Mouse (Mus musculus) kidney, postnatal 14 days (tissue): ENCODE results near the gene Nfia.

Experiments used
- DNase-seq: peaks from one replicate; pipeline ENCODE4 v3.0.0; 2022; ENCODE audit warnings: mixed read lengths

The Nfia gene

GRCm38 (mm10) chr4:97783073-97783879, 10.7 kb downstream of the Nfia start:
- DNase-seq: no peak

- DNase-seq: no peak
Observed at GRCm38 (mm10) chr4:97784236-97784635, 11.7 kb downstream of the Nfia start.

- DNase-seq: no peak
Observed at GRCm38 (mm10) chr4:97785547-97786271, 13.2 kb downstream of the Nfia start.

- no peak for DNase-seq
Observed at GRCm38 (mm10) chr4:97786571-97786970, 14.0 kb downstream of the Nfia start.

GRCm38 (mm10) chr4:97787515-97787914, 15.0 kb downstream of the Nfia start:
- no peak for DNase-seq

GRCm38 (mm10) chr4:97788537-97788936, 16.0 kb downstream of the Nfia start:
- DNase-seq: no peak

GRCm38 (mm10) chr4:97793931-97794330, 21.4 kb downstream of the Nfia start:
- no peak for DNase-seq

- no peak for DNase-seq
Observed at GRCm38 (mm10) chr4:97794865-97795264, 22.3 kb downstream of the Nfia start.

GRCm38 (mm10) chr4:97795957-97796356, 23.4 kb downstream of the Nfia start:
- no peak for DNase-seq

GRCm38 (mm10) chr4:97796505-97796904, 24.0 kb downstream of the Nfia start:
- no peak for DNase-seq

GRCm38 (mm10) chr4:97803791-97804190, 31.3 kb downstream of the Nfia start:
- DNase-seq: no peak

- DNase-seq: no peak
Observed at GRCm38 (mm10) chr4:97804638-97805037, 32.1 kb downstream of the Nfia start.

GRCm38 (mm10) chr4:97805255-97805654, 32.7 kb downstream of the Nfia start:
- no peak for DNase-seq

- no peak for DNase-seq
Observed at GRCm38 (mm10) chr4:97805896-97806808, 33.6 kb downstream of the Nfia start.

- no peak for DNase-seq
Observed at GRCm38 (mm10) chr4:97806924-97807323, 34.4 kb downstream of the Nfia start.

GRCm38 (mm10) chr4:97808885-97809284, 36.4 kb downstream of the Nfia start:
- no peak for DNase-seq

GRCm38 (mm10) chr4:97809582-97810295, 37.2 kb downstream of the Nfia start:
- DNase-seq: no peak

GRCm38 (mm10) chr4:97810348-97810939, 37.9 kb downstream of the Nfia start:
- DNase-seq: no peak

GRCm38 (mm10) chr4:97813035-97813434, 40.5 kb downstream of the Nfia start:
- DNase-seq: no peak

- no peak for DNase-seq
Observed at GRCm38 (mm10) chr4:97813996-97814395, 41.5 kb downstream of the Nfia start.

GRCm38 (mm10) chr4:97814515-97814914, 42.0 kb downstream of the Nfia start:
- no peak for DNase-seq

GRCm38 (mm10) chr4:97816001-97816400, 43.5 kb downstream of the Nfia start:
- no peak for DNase-seq
